Comparison of ENCODE assay signal across 15 mouse cellular contexts in genomic region chr15:83071752-83072151, GRCm38 (mm10). TPM values are rescaled to one million over a fixed set of nuclear protein-coding genes. Genes with fewer than 3 reads are reported as not detected.
DNase-seq lines count a peak whose midpoint lies in the region; TF ChIP-seq lines count a peak whose summit lies in the region.
"Had no signal": no experiment of that assay in that cellular context is flagged by ENCODE, and none has a peak within 500 bp of the region (broad histone marks: within the 10 kb centered on the region; RNA-seq: fewer than 3 reads in every experiment).

No protein-coding gene starts in this region.

- TF ChIP-seq CTCF in layer of hippocampus, adult 2 months (conservative IDR thresholded peaks at IDR 0.05): peak; percentile 55

- DNase-seq in layer of hippocampus, adult 2 months (ENCODE audit: low spot score in 2 of 2): no peak
- DNase-seq in layer of hippocampus, postnatal 14 days (ENCODE audit: low spot score in 2 of 2): no peak
- peak; percentile 20 for DNase-seq in thymus, postnatal 4 days
- no peak for DNase-seq in thymus, postnatal 14 days
- DNase-seq in R1 (ENCODE audit: low read depth, low spot score): peak; percentile 51
- no peak for DNase-seq in left cerebral cortex, adult 9 months (ENCODE audit: low spot score in 2 of 2)
- no peak for DNase-seq in spleen, postnatal 4 days (ENCODE audit: low spot score in 2 of 2)
- DNase-seq: adrenal gland, postnatal 25 days; cerebellum, adult 9-11 months; embryo, embryonic 11 days; gastrocnemius, adult 2 months; heart, postnatal 14 days; kidney, adult 8-10 months; retina, postnatal 1 day had no signal

- no peak overlapping the region for H3K27ac ChIP-seq in layer of hippocampus, adult 2 months
- H3K27ac ChIP-seq: gastrocnemius, adult 2 months; limb, embryonic 13.5 days had no signal

- no peak overlapping the region for H3K4me3 ChIP-seq in layer of hippocampus, adult 2 months
- H3K4me3 ChIP-seq: gastrocnemius, adult 2 months; limb, embryonic 13.5 days had no signal

RNA-seq across cellular contexts. Expression of gene Serhl, which starts 17.6 kb away (rescaled TPM):
- 10 to 100 TPM in 1 of 2 experiments, 1 to 10 TPM in 1; 7.1 to 11.8 TPM for total RNA-seq in layer of hippocampus, adult 2 months (2021)
- total RNA-seq in layer of hippocampus, postnatal 14 days (2021): 10 to 100 TPM in 1 of 2 experiments, 1 to 10 TPM in 1; 9.0 to 15.0 TPM

RNA-seq across cellular contexts. Expression of gene Nfam1, which starts 38.6 kb away (rescaled TPM):
- 1 to 10 TPM; 1.9 to 2.8 TPM for total RNA-seq in layer of hippocampus, adult 2 months (2021)
- total RNA-seq in layer of hippocampus, postnatal 14 days (2021): 1 to 10 TPM; 2.3 to 2.4 TPM

RNA-seq across cellular contexts. Expression of gene Rrp7a, which starts 50.8 kb away (rescaled TPM):
- total RNA-seq in layer of hippocampus, adult 2 months (2021): 100 to 1,000 TPM; 144 to 151 TPM
- total RNA-seq in layer of hippocampus, postnatal 14 days (2021): 100 to 1,000 TPM; 128 to 133 TPM

Comparison
In these comparisons a context has a peak if more than half of its experiments do, and no peak if none do; other contexts are left out.
1. DNase-seq: peak in thymus, postnatal 4 days (single experiment) and R1 (single experiment); none in layer of hippocampus, adult 2 months (0 of 2), layer of hippocampus, postnatal 14 days (0 of 2), thymus, postnatal 14 days (single experiment), left cerebral cortex, adult 9 months (0 of 2) and spleen, postnatal 4 days (0 of 2).